Mouse (Mus musculus) bone marrow macrophage, adult 2 months (primary cell): ENCODE measurements around the gene Klhl25.

ENCODE experiments used
- CTCF ChIP-seq: IDR thresholded peaks from 2 replicates; pipeline ENCODE4 v1.5.1; 2012; ENCODE audit warnings: low read depth, mild to moderate bottlenecking, low read length, moderate library complexity
- POLR2A ChIP-seq: IDR thresholded peaks from 2 replicates; pipeline ENCODE4 v1.6.1; 2012; ENCODE audit warnings: mild to moderate bottlenecking, low read depth, low read length, borderline replicate concordance

DNA sequence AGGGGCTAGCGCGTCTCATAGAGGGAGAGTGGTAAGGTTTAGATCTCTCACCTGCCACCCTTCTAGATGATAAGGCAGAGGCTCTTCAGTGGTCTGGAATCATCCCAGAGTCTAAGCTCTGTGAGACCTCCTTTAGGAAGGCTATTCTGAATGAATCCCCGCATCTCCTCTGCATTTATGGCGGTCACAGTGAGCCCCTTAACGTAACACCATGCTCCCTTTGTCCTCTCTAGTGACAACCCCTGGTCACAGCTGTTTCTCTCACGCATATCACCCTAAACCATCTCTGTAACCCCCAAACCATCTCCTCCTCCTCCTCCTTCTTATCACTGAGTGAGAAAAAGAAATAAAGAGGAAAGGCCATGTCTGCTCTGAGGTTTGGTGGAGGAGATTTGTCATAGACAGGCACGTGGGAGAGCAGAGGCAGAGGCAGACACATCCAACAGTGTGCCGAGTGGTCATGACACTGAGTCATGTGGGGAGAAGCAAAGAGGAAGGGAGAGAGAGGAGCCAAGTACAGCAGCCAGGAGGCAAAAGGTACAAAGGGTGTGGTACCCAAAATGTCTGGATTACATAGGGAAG is 25.9 kb upstream of the Klhl25 start:
- TF ChIP-seq POLR2A (no peak), CTCF (no peak)
